Mouse (Mus musculus) urinary bladder, postnatal 25 days (tissue): ENCODE results near the gene Fzd7.
A peak's percentile ranks its signal among the peaks of the same experiment; 100 is the strongest.

Experiments
- DNase-seq: peaks from one replicate; pipeline ENCODE4 v3.0.0; 2022; ENCODE audit warnings: low spot score

The Fzd7 gene

DNA sequence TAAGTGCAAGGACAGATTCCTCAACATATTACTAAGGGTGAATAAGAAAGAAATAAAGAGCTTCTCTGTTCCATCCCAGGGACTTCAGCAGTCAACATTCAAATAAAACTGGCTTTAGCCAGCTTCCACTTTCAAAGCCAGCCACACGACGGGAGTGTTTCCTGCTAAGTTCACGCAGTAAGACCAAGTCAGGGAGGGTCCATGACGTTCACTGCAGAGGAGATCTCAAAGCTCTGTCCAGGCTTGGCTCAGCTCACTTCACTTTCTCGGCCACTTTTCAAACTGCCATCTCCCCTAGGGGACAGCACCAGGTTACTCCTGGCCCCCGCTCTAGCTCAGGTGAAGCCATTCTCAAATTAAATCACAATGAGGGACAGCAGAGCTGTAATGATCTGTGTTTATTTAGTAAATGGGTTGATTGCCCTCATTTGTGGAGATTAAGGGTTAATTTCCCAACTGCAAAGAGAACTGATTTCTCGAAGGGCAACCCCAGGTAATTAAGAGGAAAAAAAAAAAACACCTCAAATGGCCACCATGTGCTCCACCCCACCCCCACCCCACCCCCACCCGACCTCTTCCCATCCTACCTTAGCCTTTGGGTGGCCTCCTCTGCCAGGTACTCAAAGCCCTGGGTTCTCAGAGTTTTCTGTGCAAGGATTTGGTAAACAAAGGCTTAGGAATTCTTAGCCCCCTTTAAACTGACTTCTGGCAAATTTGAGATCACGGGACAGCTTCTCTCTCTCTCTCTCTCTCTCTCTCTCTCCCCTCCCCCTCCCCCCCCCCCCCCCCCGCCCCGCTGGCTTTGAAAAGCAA is 9.7 kb upstream of the Fzd7 start:
- no peak for DNase-seq

DNA sequence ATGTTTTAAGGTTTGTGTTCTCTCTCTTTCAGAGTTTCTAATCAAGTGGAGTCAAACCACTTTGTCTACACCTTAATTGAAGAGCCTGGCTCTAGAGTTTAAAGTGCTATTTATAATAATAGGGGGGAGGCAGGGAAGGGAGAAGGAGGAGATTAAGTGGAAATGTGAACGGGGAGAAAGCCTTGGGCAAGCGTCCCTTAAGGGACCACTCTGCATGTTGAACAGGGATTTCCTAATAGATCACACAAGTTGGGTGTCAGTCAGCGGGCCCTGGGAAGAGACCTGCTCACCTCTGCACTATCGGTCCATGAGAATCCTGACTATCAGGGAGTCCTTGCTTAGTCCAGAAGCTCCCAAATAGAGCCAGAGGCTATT is 9.1 kb upstream of the Fzd7 start:
- no peak for DNase-seq

GRCm38 (mm10) chr1:59475618-59476017 is 6.6 kb upstream of the Fzd7 start:
- no peak for DNase-seq

DNA sequence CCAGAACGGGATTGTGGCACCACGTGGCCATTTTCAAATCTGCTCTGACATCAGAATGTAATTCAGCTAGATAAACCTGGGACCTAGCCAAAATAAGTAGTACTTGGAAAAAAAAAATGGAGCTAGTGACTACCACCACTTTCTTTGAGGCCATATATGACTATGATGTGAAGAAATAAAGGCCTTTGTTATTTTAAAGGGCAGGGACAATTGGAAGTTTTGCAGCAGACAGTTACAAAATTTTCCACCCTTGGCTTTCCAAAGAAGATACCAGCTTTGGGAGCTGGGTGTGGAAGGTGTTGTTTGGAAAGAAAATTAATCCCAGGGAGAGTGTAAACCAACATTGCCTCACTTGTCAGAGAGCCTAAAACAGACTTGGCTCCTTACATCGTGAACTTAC is 3.3 kb upstream of the Fzd7 start:
- DNase-seq = no peak

GRCm38 (mm10) chr1:59480821-59481455 is 1.3 kb upstream of the Fzd7 start:
- DNase-seq = no peak

DNA sequence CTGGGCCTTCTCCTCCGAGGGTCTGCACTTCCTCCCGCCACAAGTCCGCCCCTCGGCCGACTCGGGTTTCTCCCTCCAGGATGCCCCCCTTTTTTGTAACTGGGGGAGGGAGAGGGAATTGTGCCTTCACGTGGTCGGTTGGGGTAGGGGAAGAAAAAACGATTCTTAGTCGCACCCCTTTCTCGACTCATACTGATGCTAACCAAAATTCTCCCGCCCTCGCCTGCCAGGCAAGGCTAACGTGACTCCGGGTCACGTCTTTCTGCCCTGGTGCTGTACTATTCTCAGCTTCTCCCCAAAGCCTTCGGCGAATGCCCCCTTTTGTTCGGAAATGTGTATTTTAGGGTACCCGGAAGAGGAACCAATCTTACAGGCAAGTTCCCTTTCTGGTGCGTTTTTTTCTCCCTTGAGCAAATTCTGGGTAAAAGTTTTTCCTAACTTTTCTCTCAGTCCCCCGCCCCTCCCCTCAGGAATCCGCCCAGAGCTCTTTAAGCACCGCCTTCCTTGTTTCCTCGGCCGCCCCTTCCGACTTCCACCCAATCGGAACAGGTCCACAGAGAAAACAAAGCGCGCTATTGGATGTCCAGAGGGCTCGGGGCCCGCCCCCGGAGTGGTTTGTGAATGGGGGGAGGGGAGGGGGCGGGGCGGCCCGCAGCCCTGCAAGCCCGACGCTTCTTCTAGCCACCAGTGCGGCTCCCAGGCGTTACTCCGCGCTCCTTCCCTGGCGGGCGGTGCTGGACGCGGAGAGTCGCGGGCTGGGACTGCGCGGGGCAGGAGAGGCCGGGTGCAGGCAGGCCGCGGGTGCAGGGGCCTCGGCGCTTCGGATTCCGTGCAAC is 550 bp upstream of the Fzd7 start:
- peak; percentile 83 for DNase-seq

DNA sequence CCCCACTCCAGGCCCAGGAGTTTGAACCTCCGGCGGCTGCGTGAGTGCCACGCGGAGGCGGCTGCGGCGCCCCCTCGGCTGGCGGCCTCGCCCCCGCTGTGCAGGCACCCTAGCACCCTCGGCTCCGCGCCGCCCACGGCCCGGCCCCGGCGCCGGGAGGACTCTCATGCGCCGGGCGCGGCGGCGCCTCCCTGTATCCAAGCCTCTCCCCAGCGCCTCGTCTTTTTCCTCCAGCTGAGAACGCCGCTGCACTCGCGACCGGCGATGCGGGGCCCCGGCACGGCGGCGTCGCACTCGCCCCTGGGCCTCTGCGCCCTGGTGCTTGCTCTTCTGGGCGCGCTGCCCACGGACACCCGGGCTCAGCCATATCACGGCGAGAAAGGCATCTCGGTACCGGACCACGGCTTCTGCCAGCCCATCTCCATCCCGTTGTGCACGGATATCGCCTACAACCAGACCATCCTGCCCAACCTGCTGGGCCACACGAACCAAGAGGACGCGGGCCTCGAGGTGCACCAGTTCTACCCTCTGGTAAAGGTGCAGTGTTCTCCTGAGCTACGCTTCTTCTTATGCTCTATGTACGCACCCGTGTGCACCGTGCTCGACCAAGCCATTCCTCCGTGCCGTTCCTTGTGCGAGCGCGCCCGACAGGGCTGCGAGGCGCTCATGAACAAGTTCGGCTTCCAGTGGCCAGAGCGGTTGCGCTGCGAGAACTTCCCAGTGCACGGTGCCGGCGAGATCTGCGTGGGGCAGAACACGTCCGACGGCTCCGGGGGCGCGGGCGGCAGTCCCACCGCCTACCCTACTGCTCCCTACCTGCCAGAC is 684 bp downstream of the Fzd7 start:
- DNase-seq = peak; percentile 48

GRCm38 (mm10) chr1:59483521-59484245 is 1.5 kb downstream of the Fzd7 start:
- peak; percentile 74 for DNase-seq

GRCm38 (mm10) chr1:59484314-59484713 is 2.1 kb downstream of the Fzd7 start:
- no peak for DNase-seq

DNA sequence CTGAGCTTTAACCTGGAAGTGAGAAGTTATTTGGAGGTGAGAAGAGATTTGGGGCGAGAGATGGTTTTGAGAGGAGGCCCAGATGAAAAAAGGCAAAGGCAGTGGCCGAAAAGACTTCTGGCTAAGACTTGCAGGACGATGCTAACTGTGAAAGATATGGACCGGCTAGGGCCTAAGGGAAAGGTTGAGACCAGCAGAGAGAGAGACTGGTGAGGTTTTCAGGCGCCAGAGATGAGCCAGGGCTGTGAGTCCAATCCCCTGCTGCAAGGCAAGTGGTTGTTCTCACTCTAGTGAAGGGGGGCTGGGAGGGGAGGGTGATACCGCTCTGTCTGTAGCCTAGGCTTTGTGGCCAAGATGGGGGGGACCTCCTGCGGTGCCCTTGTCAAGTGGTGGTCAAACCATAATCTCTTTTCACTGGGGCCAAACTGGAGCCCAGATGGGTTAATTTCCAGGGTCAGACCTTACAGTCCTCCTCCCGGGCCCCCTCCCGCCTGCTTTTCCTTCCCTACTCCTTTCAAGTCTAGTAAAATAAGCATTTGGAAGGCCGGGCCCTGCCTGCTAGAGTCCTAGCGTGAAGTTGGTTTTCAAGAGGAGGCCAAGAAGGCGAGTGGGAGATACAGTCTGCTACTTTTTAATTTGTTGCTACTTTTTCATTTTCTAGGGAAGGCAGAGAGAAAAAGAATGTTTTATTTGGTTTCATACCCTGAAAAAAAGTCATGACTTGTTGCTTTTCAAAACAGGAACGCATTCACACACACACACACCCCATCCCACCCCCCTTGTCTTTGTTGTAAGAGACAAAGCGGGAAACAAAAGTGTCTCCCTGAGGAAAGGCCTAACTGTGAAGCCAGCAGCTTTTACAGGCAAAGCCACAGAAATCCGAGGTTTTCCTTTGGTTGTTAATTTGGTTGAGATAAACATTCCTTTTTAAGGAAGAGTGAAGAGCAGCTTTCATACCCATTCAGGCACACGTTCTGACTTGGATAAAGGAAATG is 2.9 kb downstream of the Fzd7 start:
- no peak for DNase-seq

- DNase-seq = no peak
Observed at GRCm38 (mm10) chr1:59485803-59486202, 3.6 kb downstream of the Fzd7 start.

DNA sequence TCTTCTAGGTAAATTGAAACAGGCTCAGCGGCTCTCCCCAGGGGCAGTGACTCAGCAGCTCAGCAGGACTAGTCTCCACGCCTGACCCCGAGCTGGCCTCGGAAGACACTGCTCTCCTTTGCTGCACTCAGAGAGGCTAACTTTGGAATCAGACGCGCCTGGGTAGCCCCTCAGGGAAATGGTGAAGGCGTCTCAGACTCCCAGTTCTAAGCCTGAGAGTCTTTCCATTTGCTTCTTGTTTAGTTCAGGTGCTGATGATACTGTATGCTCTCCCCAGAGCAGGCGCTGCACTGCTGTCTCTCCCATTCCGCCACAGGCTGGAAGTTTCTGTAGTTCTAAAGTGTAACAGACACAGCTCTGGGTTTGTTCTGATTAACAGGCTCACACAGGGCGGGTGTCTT is 5.4 kb downstream of the Fzd7 start:
- peak; percentile 40 for DNase-seq

DNA sequence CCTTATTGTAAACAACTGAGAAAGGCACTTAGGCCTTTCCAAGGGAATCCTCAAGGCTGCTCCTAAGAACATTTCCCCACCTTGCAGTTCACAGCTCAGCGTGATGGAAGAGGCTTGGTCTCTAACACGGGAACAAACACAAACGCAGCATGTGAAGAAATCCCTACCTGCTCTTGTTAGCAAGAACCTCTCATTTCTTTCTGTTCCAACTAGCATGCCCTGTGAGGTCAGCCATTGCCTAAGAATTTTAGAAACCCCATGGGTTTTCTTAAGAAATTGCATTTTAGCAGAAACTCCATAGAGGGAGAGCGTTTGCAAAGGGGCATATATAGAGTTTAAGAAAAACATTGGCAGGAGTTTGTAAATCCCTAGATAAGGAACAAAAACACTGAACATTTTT is 6.3 kb downstream of the Fzd7 start:
- no peak for DNase-seq

- no peak for DNase-seq
Observed at GRCm38 (mm10) chr1:59488991-59489390, 6.8 kb downstream of the Fzd7 start.

GRCm38 (mm10) chr1:59491517-59491916 is 9.3 kb downstream of the Fzd7 start:
- DNase-seq = no peak

- no peak for DNase-seq
Observed at GRCm38 (mm10) chr1:59492432-59492831, 10.2 kb downstream of the Fzd7 start.

DNA sequence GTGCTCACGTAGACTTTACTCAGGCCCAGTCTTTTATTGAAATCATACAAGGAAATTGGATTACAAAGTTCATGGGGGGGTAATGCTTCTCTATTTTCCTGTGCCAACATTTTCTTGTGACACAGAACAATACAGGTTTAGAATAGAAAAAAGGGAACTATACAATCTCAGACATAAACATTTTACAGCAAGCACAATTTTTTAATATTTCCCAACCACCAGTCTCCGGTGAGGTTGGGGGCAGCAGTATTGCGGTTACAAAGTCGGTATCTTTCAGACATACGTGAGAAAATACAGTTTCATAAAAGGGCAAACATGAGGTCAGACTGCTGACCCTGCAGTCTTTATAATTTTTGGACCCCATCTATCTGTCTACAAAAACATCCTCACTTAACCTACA is 13.7 kb downstream of the Fzd7 start:
- no peak for DNase-seq

- DNase-seq = no peak
Observed at GRCm38 (mm10) chr1:59497741-59498613, 15.8 kb downstream of the Fzd7 start.

GRCm38 (mm10) chr1:59499327-59499726 is 17.1 kb downstream of the Fzd7 start:
- no peak for DNase-seq
